Mouse (Mus musculus): ENCODE measurements at regions not wholly inside any gene's neighbourhood (a gene's known extent, or its start where the extent isn't known, plus 50 kb on each side); places are given as distances from the start of the nearest gene placed in this dataset. TPM values are rescaled to one million over a fixed set of nuclear protein-coding genes. Genes with fewer than 3 reads are reported as not detected.
"Not testable (repeated sequence)": the region's sequence is repeated elsewhere in the genome, so short reads cannot be mapped to it uniquely, and the experiment has no call there.

- H3K27ac ChIP-seq, result peak overlapping the region; percentile 44; the same call in 1 of the 2 replicates
- H3K4me3 ChIP-seq, result no peak overlapping the region
- TF ChIP-seq CTCF (IDR thresholded peaks at IDR 0.05), result no peak
- DNase-seq, result no peak
- intact Hi-C loops (cut with DNase I), result no loop called here
These were observed 77.9 kb upstream of the Med13l start for GRCm38 (mm10) chr5:118482598-118482997.

GRCm38 (mm10) chr5:118483001-118483400, 77.5 kb upstream of the Med13l start:
- Histone ChIP-seq H3K27ac (peak overlapping the region; percentile 63), H3K4me3 (no peak overlapping the region)
- intact Hi-C loops (cut with DNase I), result no loop called here
- DNase-seq, result no peak
- TF ChIP-seq CTCF (IDR thresholded peaks at IDR 0.05), result no peak

- no peak for TF ChIP-seq CTCF (IDR thresholded peaks at IDR 0.05)
- Histone ChIP-seq H3K4me3 (peak overlapping the region; percentile 28), H3K27ac (peak overlapping the region; percentile 63; the same call in 1 of the 2 replicates)
- intact Hi-C loops (cut with DNase I), result no loop called here
- no peak for DNase-seq
These were observed 76.9 kb upstream of the Med13l start for GRCm38 (mm10) chr5:118483532-118483931.

- TF ChIP-seq CTCF (IDR thresholded peaks at IDR 0.05), result no peak
- intact Hi-C loops (cut with DNase I), result no loop called here
- H3K27ac ChIP-seq, result peak overlapping the region; percentile 77; the same call in 1 of the 2 replicates
- H3K4me3 ChIP-seq, result no peak overlapping the region
- DNase-seq, result no peak
These were observed 75.3 kb upstream of the Med13l start for GRCm38 (mm10) chr5:118485191-118485590.

- H3K27ac ChIP-seq; H3K4me3 ChIP-seq; intact Hi-C loops (cut with DNase I): not testable (repeated sequence)
- DNase-seq, result peak; percentile 6
These were observed 68.0 kb upstream of the Med13l start for GRCm38 (mm10) chr5:118492522-118492921.

GRCm38 (mm10) chr5:118494649-118495477, 65.6 kb upstream of the Med13l start:
- no peak overlapping the region for H3K4me3 ChIP-seq
- TF ChIP-seq CTCF (IDR thresholded peaks at IDR 0.05), result no peak
- intact Hi-C loops (cut with DNase I), result no loop called here
- H3K27ac ChIP-seq, result no peak overlapping the region
- DNase-seq, result peak; percentile 31

- no peak overlapping the region for H3K4me3 ChIP-seq
- no peak for TF ChIP-seq CTCF (IDR thresholded peaks at IDR 0.05)
- intact Hi-C loops (cut with DNase I), result no loop called here
- DNase-seq, result no peak
- no peak overlapping the region for H3K27ac ChIP-seq
These were observed 65.1 kb upstream of the Med13l start for GRCm38 (mm10) chr5:118495478-118495760.

- H3K27ac ChIP-seq, result no peak overlapping the region
- no peak for TF ChIP-seq CTCF (IDR thresholded peaks at IDR 0.05)
- DNase-seq, result no peak
- intact Hi-C loops (cut with DNase I), result no loop called here
- no peak overlapping the region for H3K4me3 ChIP-seq
These were observed 58.9 kb upstream of the Med13l start for GRCm38 (mm10) chr5:118501624-118502023.

GRCm38 (mm10) chr5:118502991-118503390, 57.5 kb upstream of the Med13l start:
- no peak for DNase-seq
- H3K4me3 ChIP-seq, result no peak overlapping the region
- intact Hi-C loops (cut with DNase I), result no loop called here
- H3K27ac ChIP-seq, result no peak overlapping the region
- no peak for TF ChIP-seq CTCF (IDR thresholded peaks at IDR 0.05)

GRCm38 (mm10) chr5:118504170-118504569, 56.3 kb upstream of the Med13l start:
- no peak for TF ChIP-seq CTCF (IDR thresholded peaks at IDR 0.05)
- DNase-seq, result peak; percentile 34
- Histone ChIP-seq H3K27ac (no peak overlapping the region), H3K4me3 (no peak overlapping the region)
- intact Hi-C loops (cut with DNase I), result no loop called here

- DNase-seq, result no peak
- intact Hi-C loops (cut with DNase I), result no loop called here
- TF ChIP-seq CTCF (IDR thresholded peaks at IDR 0.05), result no peak
- Histone ChIP-seq H3K27ac (no peak overlapping the region), H3K4me3 (no peak overlapping the region)
These were observed 55.6 kb upstream of the Med13l start for GRCm38 (mm10) chr5:118504926-118505325.

GRCm38 (mm10) chr5:118509871-118510270, 50.6 kb upstream of the Med13l start:
- Histone ChIP-seq H3K27ac (peak overlapping the region; percentile 0; the same call in 1 of the 2 replicates), H3K4me3 (no peak overlapping the region)
- peak; percentile 9 for DNase-seq
- TF ChIP-seq CTCF (IDR thresholded peaks at IDR 0.05), result no peak
- intact Hi-C loops (cut with DNase I), result loop anchor here (5.0 kb wide), 1 partner anchor 38 kb away; no protein-coding TSS in a partner anchor

Small RNA genes lying in the stretch of these regions (microRNA-seq; reads per million reads assigned to microRNA genes)
- not detected for gene Gm26455

Data from gastrocnemius, adult 2 months (tissue).